ENCODE assay signal across 16 mouse cellular contexts in the genomic region with DNA sequence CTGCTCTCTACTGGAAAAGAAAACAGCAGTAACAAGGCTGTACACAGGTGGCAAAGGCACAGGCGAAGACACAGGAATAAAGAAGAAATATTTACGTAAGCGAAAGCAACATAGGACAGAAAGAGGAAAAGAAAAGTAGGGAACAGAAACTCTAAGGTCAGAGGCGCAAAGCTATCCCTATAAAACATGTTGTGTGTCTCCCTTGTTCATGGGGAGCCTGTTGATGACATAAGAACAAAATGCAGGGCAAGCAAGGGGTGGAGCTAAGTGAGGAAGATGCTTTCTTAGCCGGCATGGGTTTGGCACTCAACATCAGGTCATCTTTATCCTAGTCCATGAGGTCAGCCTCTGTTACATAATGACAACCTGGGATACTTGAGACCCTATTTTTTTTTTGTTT.
"Had no signal": no experiment of that assay in that cellular context is flagged by ENCODE, and none has a peak within 500 bp of the region (broad histone marks: within the 10 kb centered on the region; RNA-seq: fewer than 3 reads in every experiment).

No protein-coding gene starts in this region.

- H3K9ac ChIP-seq: neural tube, embryonic 13.5 days; neural tube, embryonic 15.5 days; stomach, embryonic 15.5 days had no signal

- H3K4me3 ChIP-seq: neural tube, embryonic 13.5 days; neural tube, embryonic 15.5 days; stomach, embryonic 15.5 days had no signal

- H3K27ac ChIP-seq: neural tube, embryonic 13.5 days; neural tube, embryonic 15.5 days; stomach, embryonic 15.5 days; stomach, postnatal 0 days had no signal

- H3K36me3 ChIP-seq: neural tube, embryonic 13.5 days; neural tube, embryonic 15.5 days; stomach, embryonic 15.5 days had no signal

- DNase-seq: retina, postnatal 1 day; right cerebral cortex, adult 18-20 months; right cerebral cortex, postnatal 14 days; right cerebral cortex, postnatal 25 days; right cerebral cortex, postnatal 4 days; spleen, adult 18-20 months; thymus, adult 18-20 months; thymus, adult 2 months; thymus, postnatal 14 days; thymus, postnatal 25 days; thymus, postnatal 36 days; thymus, postnatal 4 days had no signal

- H3K27me3 ChIP-seq: neural tube, embryonic 13.5 days; neural tube, embryonic 15.5 days; stomach, embryonic 15.5 days had no signal
